Mouse (Mus musculus) stomach, embryonic 15.5 days (tissue): Measurements from ENCODE around the gene Tmcc3. TPM values are rescaled to one million over a fixed set of nuclear protein-coding genes. Genes with fewer than 3 reads are reported as not detected.

Source experiments
- ATAC-seq: fragments of 200-750 bp; cut with Nextera tagmentation; 2 replicates; pipeline ENCODE4 v1.8.0; 2017; ENCODE audit warnings: low read depth, moderate number of reproducible peaks, moderate TSS enrichment; ENCODE audit not compliant: insufficient read depth, low FRiP score
- H3K27ac ChIP-seq: fragments of 300-500 bp; sonication (generic); 2 replicates; pipeline ENCODE4 v1.5.1; 2015; ENCODE audit warnings: mild to moderate bottlenecking, inconsistent platforms
- H3K27me3 ChIP-seq: fragments of 300-500 bp; sonication (generic); replicated peaks from 2 replicates; pipeline ENCODE4 v1.6.1; 2015; ENCODE audit warnings: inconsistent platforms
- H3K36me3 ChIP-seq: fragments of 300-500 bp; sonication (generic); 2 replicates; pipeline ENCODE4 v1.6.1; 2015; ENCODE audit warnings: inconsistent platforms
- H3K4me1 ChIP-seq: fragments of 300-500 bp; sonication (generic); 2 replicates; pipeline ENCODE4 v1.6.1; 2015; ENCODE audit warnings: inconsistent platforms
- H3K4me2 ChIP-seq: fragments of 300-500 bp; sonication (generic); 2 replicates; pipeline ENCODE4 v1.6.1; 2015; ENCODE audit warnings: mild to moderate bottlenecking, inconsistent platforms
- H3K4me3 ChIP-seq: fragments of 300-500 bp; sonication (generic); replicated peaks from 2 replicates; pipeline ENCODE4 v1.5.1; 2015; ENCODE audit warnings: inconsistent platforms
- H3K9ac ChIP-seq: fragments of 300-500 bp; sonication (generic); 2 replicates; pipeline ENCODE4 v1.6.1; 2015; ENCODE audit warnings: inconsistent platforms
- H3K9me3 ChIP-seq: fragments of 300-500 bp; sonication (generic); 2 replicates; pipeline ENCODE4 v1.6.1; 2016; ENCODE audit warnings: inconsistent platforms
- WGBS: fragments of 180-500 bp; shearing (Covaris S2); methylation state at CpG from one replicate; pipeline ENCODE4 v1.1.7; 2015; 5-methylcytosine and 5-hydroxymethylcytosine counted together
- polyA plus RNA-seq: library from polyadenylated mRNA; unstranded; fragments of >200 nt; fragmentation: Nextera tagmentation; extraction: Ambion mirVana; gene quantifications from 2 replicates; pipeline ENCODE4 v1.2.1, GENCODE M21; 2015

The Tmcc3 gene
- polyA plus RNA-seq, 1 experiment from 2014 or later = 9.9 TPM

- no peaks in the 10 kb centered on the region for H3K9me3 ChIP-seq
- ATAC-seq = no peak
- WGBS = 67% methylated on average over 21 of the region's 21 CpGs
- H3K4me1 ChIP-seq = no peaks in the 10 kb centered on the region
- no peak overlapping the region for H3K9ac ChIP-seq
- no peaks in the 10 kb centered on the region for H3K36me3 ChIP-seq
- no peak overlapping the region for H3K27ac ChIP-seq
- no peaks in the 10 kb centered on the region for H3K27me3 ChIP-seq
- H3K4me3 ChIP-seq = no peak overlapping the region
- no peak overlapping the region for H3K4me2 ChIP-seq
Measured at GRCm38 (mm10) chr10:94566222-94566868, 254.6 kb downstream of the Tmcc3 start.

DNA sequence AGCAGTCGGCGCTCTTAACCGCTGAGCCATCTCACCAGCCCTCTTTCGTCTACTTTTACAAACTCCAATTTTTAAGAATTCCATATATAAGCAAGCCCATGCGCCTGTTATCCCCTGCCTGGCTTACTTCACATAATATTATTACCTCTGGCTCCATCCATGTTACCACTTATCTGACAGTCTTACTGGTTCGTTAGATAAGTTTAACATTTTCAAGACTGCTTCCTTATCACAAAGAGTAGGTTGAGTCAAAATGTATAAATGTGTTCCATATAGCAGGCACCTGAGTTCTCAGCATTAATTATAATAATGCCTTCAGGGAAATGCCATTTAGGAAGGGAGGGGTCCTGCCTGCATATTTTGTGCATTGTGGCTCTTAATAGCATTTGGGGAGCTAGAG is 255.5 kb downstream of the Tmcc3 start:
- WGBS = 91% methylated on average over 6 of the region's 6 CpGs
- no peaks in the 10 kb centered on the region for H3K27me3 ChIP-seq
- no peak for ATAC-seq

GRCm38 (mm10) chr10:94567915-94568314 is 256.2 kb downstream of the Tmcc3 start:
- H3K4me1 ChIP-seq = no peaks in the 10 kb centered on the region
- WGBS = 50% methylated on average over 14 of the region's 14 CpGs
- H3K27ac ChIP-seq = no peak overlapping the region
- no peak for ATAC-seq
- H3K9ac ChIP-seq = no peak overlapping the region
- no peaks in the 10 kb centered on the region for H3K36me3 ChIP-seq
- no peak overlapping the region for H3K4me2 ChIP-seq
- no peaks in the 10 kb centered on the region for H3K9me3 ChIP-seq
- no peaks in the 10 kb centered on the region for H3K27me3 ChIP-seq
- H3K4me3 ChIP-seq = no peak overlapping the region

More for the DNA sequence above, 255.5 kb downstream of the Tmcc3 start:
- Histone ChIP-seq H3K36me3 (no peaks in the 10 kb centered on the region), H3K4me3 (no peak overlapping the region), H3K4me1 (no peaks in the 10 kb centered on the region), H3K9me3 (no peaks in the 10 kb centered on the region), H3K9ac (no peak overlapping the region), H3K27ac (no peak overlapping the region), H3K4me2 (no peak overlapping the region)

- H3K9ac ChIP-seq = no peak overlapping the region
- H3K27ac ChIP-seq = no peak overlapping the region
- ATAC-seq = no peak
- H3K4me2 ChIP-seq = no peak overlapping the region
- H3K9me3 ChIP-seq = no peaks in the 10 kb centered on the region
- WGBS = 82% methylated on average over 7 of the region's 7 CpGs
- no peaks in the 10 kb centered on the region for H3K36me3 ChIP-seq
- no peak overlapping the region for H3K4me3 ChIP-seq
- no peaks in the 10 kb centered on the region for H3K4me1 ChIP-seq
- no peaks in the 10 kb centered on the region for H3K27me3 ChIP-seq
Measured at GRCm38 (mm10) chr10:94568867-94569266, 257.1 kb downstream of the Tmcc3 start.

- Histone ChIP-seq H3K4me2 (no peak overlapping the region), H3K4me1 (peaks cover 4% of the 10 kb centered on the region; the same call in 1 of the 2 replicates), H3K9me3 (no peaks in the 10 kb centered on the region), H3K4me3 (no peak overlapping the region), H3K9ac (no peak overlapping the region), H3K36me3 (no peaks in the 10 kb centered on the region), H3K27me3 (no peaks in the 10 kb centered on the region), H3K27ac (no peak overlapping the region)
- no peak for ATAC-seq
- WGBS = 74% methylated on average over 7 of the region's 7 CpGs
Measured at GRCm38 (mm10) chr10:94569731-94570130, 258.0 kb downstream of the Tmcc3 start.

- Histone ChIP-seq H3K36me3 (no peaks in the 10 kb centered on the region), H3K4me1 (peaks cover 11% of the 10 kb centered on the region), H3K27me3 (no peaks in the 10 kb centered on the region), H3K4me2 (no peak overlapping the region), H3K9ac (no peak overlapping the region), H3K4me3 (no peak overlapping the region), H3K27ac (no peak overlapping the region), H3K9me3 (no peaks in the 10 kb centered on the region)
- WGBS = 83% methylated on average over 9 of the region's 9 CpGs
- no peak for ATAC-seq
Measured at GRCm38 (mm10) chr10:94571927-94572620, 260.3 kb downstream of the Tmcc3 start.

DNA sequence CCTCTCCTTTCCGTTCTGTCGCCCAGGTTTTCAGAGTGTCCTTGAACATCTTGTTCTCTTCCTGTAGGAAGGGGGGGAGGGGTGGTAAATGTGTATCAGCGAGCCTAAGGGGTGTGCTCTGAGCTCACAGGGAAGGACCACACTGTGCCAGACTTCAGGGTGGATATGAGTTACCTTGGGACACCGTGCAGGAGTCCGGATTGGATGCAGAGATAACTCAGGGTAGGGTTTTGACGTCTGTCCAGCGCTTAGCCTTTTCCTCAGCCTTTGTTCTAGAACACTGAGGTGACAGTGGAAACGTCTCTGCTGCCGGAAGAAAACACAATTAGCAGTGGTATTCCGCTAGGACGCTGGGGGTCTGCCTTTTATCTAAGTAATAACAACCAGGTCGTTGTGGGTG is 261.0 kb downstream of the Tmcc3 start:
- H3K9ac ChIP-seq = no peak overlapping the region
- ATAC-seq = no peak
- no peaks in the 10 kb centered on the region for H3K9me3 ChIP-seq
- no peaks in the 10 kb centered on the region for H3K36me3 ChIP-seq
- peaks cover 11% of the 10 kb centered on the region for H3K4me1 ChIP-seq
- no peak overlapping the region for H3K4me3 ChIP-seq
- H3K27me3 ChIP-seq = no peaks in the 10 kb centered on the region
- no peak overlapping the region for H3K27ac ChIP-seq
- 55% methylated on average over 12 of the region's 12 CpGs for whole genome bisulfite sequencing
- H3K4me2 ChIP-seq = no peak overlapping the region

GRCm38 (mm10) chr10:94574451-94575333 is 262.9 kb downstream of the Tmcc3 start:
- peak overlapping the region; percentile 63; the same call in 1 of the 2 replicates for H3K27ac ChIP-seq
- H3K27me3 ChIP-seq = no peaks in the 10 kb centered on the region
- H3K4me1 ChIP-seq = peaks cover 11% of the 10 kb centered on the region
- WGBS = 56% methylated on average over 13 of the region's 13 CpGs
- peak overlapping the region; percentile 20; the same call in 1 of the 2 replicates for H3K4me2 ChIP-seq
- H3K36me3 ChIP-seq = no peaks in the 10 kb centered on the region
- no peaks in the 10 kb centered on the region for H3K9me3 ChIP-seq
- H3K4me3 ChIP-seq = no peak overlapping the region
- ATAC-seq = peak; percentile 51
- H3K9ac ChIP-seq = no peak overlapping the region

GRCm38 (mm10) chr10:94575958-94576357 is 264.2 kb downstream of the Tmcc3 start:
- Histone ChIP-seq H3K4me1 (peaks cover 11% of the 10 kb centered on the region), H3K4me2 (no peak overlapping the region), H3K27ac (no peak overlapping the region), H3K9me3 (no peaks in the 10 kb centered on the region), H3K27me3 (no peaks in the 10 kb centered on the region), H3K36me3 (no peaks in the 10 kb centered on the region), H3K9ac (no peak overlapping the region), H3K4me3 (no peak overlapping the region)
- ATAC-seq = no peak
- 39% methylated on average over 8 of the region's 8 CpGs for WGBS

DNA sequence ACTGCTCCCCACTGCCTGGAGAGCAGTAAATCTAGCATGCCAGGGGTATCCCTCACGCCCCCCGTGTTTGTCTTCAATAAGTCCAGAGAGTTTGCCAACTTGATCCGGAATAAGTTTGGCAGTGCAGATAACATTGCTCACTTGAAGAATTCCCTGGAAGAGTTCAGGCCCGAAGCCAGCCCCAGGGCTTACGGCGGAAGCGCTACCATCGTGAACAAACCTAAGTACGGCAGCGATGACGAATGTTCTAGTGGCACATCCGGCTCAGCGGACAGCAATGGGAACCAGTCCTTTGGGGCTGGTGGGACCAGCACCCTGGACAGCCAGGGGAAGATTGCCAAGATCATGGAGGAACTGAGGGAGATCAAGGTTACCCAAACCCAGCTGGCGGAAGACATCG is 267.1 kb downstream of the Tmcc3 start:
- peaks cover 11% of the 10 kb centered on the region for H3K4me1 ChIP-seq
- H3K9me3 ChIP-seq = no peaks in the 10 kb centered on the region
- no peak for ATAC-seq
- WGBS = 88% methylated on average over 15 of the region's 15 CpGs
- H3K27me3 ChIP-seq = no peaks in the 10 kb centered on the region
- H3K9ac ChIP-seq = no peak overlapping the region
- H3K27ac ChIP-seq = no peak overlapping the region
- no peak overlapping the region for H3K4me3 ChIP-seq
- H3K4me2 ChIP-seq = no peak overlapping the region
- H3K36me3 ChIP-seq = no peaks in the 10 kb centered on the region

DNA sequence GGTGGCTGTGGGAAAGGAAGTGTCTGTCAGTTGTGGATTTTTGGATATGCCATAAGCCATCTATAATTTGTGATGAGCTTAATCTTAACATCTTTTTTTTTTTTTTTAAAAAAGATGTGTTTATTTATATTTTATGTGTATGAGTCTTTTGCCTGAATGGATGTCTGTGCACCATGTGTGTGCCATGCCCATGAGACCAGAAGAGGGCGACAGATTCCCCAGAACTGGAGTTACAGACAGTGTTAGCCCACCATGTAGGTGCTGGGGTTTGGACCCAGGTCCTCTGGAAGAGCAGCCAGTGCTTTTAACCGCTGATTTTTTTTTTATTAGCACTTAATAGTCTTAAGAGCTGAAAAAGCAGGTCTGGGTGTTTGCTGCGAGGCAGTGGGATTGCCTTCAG is 269.6 kb downstream of the Tmcc3 start:
- no peaks in the 10 kb centered on the region for H3K4me1 ChIP-seq
- no peak overlapping the region for H3K27ac ChIP-seq
- H3K9me3 ChIP-seq = no peaks in the 10 kb centered on the region
- no peaks in the 10 kb centered on the region for H3K27me3 ChIP-seq
- no peaks in the 10 kb centered on the region for H3K36me3 ChIP-seq
- no peak overlapping the region for H3K4me2 ChIP-seq
- H3K4me3 ChIP-seq = no peak overlapping the region
- no peak overlapping the region for H3K9ac ChIP-seq
- WGBS = 89% methylated on average over 3 of the region's 3 CpGs
- ATAC-seq = no peak

DNA sequence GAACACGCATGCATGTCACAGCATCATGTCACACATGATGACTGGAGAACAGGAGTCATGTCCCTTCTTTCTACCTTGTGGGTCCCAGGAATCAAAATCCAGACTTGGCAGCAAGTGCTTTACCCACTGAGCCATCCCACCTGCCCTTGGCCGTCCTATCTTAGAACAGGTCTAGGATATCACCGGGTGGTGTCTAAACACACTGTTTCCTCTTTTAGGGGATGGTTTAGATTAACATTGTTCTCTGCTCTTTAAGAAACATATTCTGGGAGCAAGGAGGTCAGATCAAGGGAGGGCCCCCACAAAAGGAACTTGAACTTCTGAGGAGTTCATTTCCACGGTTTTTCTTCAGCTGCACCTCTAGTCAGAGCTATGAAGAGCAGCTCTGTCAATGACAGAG is 272.0 kb downstream of the Tmcc3 start:
- Histone ChIP-seq H3K27me3 (no peaks in the 10 kb centered on the region), H3K27ac (no peak overlapping the region), H3K9me3 (no peaks in the 10 kb centered on the region), H3K4me2 (no peak overlapping the region), H3K4me3 (no peak overlapping the region), H3K36me3 (no peaks in the 10 kb centered on the region), H3K9ac (no peak overlapping the region), H3K4me1 (no peaks in the 10 kb centered on the region)
- WGBS = 67% methylated on average over 4 of the region's 4 CpGs
- no peak for ATAC-seq
